Mouse (Mus musculus) cortical plate, adult 2 months (tissue): Measurements from ENCODE around the gene Snrpf.

Experiments used
- CTCF ChIP-seq: fragments of 200-500 bp; IDR thresholded peaks from 2 replicates; pipeline ENCODE4 v1.5.1; 2011; ENCODE audit warnings: mild to moderate bottlenecking, control low read depth, low read length; ENCODE audit not compliant: insufficient read depth; ENCODE audit errors: extremely low read depth
- POLR2A ChIP-seq: fragments of 200-500 bp; IDR thresholded peaks from 2 replicates; pipeline ENCODE4 v1.6.1; 2011; ENCODE audit warnings: mild to moderate bottlenecking, low read length, control low read depth; ENCODE audit not compliant: insufficient read depth; ENCODE audit errors: extremely low read depth

DNA sequence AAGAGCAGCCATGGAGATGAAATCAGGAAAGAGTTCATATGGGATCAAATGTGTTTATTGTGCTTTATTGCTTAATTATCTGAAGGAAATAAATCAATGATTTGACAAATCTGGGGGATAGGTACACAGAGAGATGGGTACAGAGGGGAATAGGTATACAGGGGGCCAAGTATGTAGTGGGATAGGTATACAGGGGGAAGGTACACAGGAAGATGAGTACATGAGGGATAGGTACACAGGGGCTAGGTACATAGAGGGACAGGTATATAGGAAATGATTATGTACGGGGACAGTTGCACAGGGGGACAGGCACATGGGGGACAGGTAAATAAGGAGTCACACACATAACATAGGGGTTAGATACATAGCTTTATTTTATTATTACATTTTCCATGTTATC lies 21.4 kb upstream of the Snrpf start:
- TF ChIP-seq CTCF (no peak), POLR2A (no peak)
